Mouse (Mus musculus) left cerebral cortex, adult 2 months (tissue): Measurements from ENCODE around the gene Nup62. TPM values are rescaled to one million over a fixed set of nuclear protein-coding genes. Genes with fewer than 3 reads are reported as not detected.

Experiments used
- DNase-seq, 2 experiments: peaks; one replicate each; pipeline ENCODE4 v3.0.0; 2021 to 2022; ENCODE audit warnings: low spot score in 2 of 2, mixed read lengths in 1 of 2; ENCODE audit errors: extremely low spot score in 1 of 2
- H3K27ac ChIP-seq: fragments of 200-600 bp; 2 replicates; pipeline ENCODE4 v1.8.1; 2022
- H3K4me3 ChIP-seq: fragments of 200-600 bp; 2 replicates; pipeline ENCODE4 v1.8.1; 2022
- CTCF ChIP-seq: fragments of 200-600 bp; IDR thresholded peaks from 2 replicates; pipeline ENCODE4 v1.8.1; 2022; ENCODE audit warnings: antibody characterized with exemption, mild to moderate bottlenecking, moderate library complexity
- intact Hi-C: fragments of 180-260 bp; cut with DNase I; formaldehyde crosslinking; loops from one replicate; pipeline ENCODE4 v1.15.1; 2025
- total RNA-seq, 2 experiments: library from RNA; stranded (reverse); gene quantifications; 2 replicates each; pipeline ENCODE4 v1.2.3; 2021

Gene Nup62
- total RNA-seq, 2 experiments from 2014 or later = 31.9 to 32.2 TPM

DNA sequence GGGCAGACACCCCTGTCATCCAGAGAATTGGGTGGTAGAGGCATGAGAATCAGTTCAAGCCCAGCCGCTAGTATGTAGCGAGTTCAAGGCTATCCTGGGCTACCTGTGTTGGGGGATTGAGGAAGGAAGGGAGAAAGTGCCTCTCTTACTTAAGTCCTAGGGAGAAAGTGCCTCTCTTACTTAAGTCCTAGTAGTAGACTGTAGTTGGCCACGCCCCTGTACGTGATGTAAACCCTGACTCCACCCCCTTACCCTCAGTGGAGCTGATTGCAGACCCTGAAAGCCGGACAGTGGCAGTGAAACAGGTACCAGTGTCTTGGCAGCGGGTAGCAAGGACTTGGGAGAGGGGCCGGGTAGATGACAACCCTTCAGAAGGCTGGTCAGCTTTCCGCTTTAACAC lies 42.0 kb downstream of the Nup62 start:
- intact Hi-C loops = loop anchor here (10.0 kb wide), 1 partner anchor 267 kb away; the partner anchor contains the start of genes Rpl13a and Rps11
- DNase-seq = no peak
- peak overlapping the region; percentile 92 for H3K4me3 ChIP-seq
- no peak for TF ChIP-seq CTCF
- peak overlapping the region; percentile 88; the same call in 1 of the 2 replicates for H3K27ac ChIP-seq

DNA sequence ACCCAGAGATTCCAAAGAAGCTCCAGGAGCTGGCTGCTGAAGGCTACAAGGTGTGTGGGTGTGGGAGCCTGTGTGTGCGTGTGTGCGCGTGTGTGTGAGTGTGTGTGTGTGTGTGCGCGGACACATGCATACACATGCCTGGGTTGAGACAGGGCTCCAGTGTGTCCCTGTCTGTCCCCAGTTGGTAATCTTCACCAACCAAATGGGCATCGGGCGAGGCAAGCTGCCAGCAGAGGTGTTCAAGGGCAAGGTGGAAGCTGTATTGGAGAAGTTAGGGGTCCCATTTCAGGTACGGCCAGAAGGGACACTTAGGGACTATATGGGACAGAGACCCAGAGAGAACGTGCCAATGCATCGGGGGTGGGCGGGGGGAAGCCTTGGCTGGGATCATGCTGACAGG lies 44.0 kb downstream of the Nup62 start:
- intact Hi-C loops = loop anchor here (10.0 kb wide), 1 partner anchor 265 kb away; the partner anchor contains the start of genes Rpl13a and Rps11

DNA sequence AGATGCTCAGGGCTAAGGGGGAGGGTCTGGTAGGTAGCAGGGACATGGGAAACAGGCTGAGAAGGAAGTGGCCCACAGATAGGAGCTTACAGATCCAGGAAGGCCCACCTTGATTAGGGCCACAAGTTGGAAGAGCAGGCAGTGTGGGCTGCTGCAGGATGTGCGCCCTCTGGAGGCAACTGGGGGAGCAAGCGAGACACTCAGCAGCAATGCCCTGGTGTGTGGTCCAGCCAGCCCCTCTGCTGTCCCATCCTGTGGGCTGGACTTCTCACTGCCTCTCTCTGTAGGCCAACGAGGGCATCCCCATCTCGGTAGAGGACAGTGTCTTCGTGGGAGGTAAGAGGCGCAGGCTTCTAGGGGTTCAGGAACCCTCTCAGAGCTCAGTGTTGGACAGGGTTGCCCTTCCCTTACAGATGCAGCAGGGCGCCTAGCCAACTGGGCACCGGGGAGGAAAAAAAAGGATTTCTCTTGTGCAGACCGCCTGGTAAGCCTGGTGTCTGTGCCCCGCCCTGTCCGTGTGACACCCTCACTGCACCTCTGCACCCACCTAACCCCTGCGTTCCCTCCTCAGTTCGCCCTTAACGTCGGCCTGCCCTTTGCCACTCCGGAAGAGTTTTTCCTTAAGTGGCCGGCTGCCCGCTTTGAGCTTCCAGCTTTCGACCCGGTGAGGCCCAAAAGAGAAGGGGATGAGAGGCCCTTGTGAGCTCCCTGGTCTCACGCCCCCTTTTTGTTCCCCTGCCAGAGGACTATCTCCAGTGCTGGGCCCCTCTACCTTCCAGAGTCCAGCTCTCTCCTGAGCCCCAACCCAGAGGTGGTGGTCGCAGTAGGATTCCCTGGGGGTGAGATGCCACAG lies 44.9 kb downstream of the Nup62 start:
- no peak overlapping the region; the same call in 1 of the 2 replicates for H3K27ac ChIP-seq
- TF ChIP-seq CTCF = peak; percentile 89
- intact Hi-C loops = no loop called here
- peak; percentile 62 to 72 for DNase-seq
- no peak overlapping the region for H3K4me3 ChIP-seq

More for the DNA sequence above, 44.0 kb downstream of the Nup62 start:
- Histone ChIP-seq H3K4me3 (no peak overlapping the region), H3K27ac (no peak overlapping the region)
- no peak for DNase-seq
- TF ChIP-seq CTCF = no peak

DNA sequence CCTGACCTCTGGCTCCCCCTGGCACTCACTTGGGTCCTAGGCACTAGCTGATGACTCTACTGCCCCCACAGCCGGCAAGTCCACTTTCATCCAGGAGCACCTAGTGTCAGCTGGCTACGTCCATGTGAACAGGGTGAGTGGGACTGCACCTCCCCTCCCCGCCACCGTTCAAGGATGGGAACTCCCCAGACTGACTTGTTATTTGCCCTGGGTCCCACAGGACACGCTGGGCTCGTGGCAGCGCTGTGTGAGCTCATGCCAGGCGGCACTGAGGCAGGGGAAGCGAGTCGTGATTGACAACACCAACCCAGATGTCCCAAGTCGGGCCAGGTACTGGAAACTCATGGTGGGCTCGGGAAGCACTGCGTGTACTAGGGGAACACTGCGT lies 45.5 kb downstream of the Nup62 start:
- TF ChIP-seq CTCF = no peak
- no peak overlapping the region for H3K27ac ChIP-seq
- no peak overlapping the region for H3K4me3 ChIP-seq
- intact Hi-C loops = no loop called here
- DNase-seq = no peak

DNA sequence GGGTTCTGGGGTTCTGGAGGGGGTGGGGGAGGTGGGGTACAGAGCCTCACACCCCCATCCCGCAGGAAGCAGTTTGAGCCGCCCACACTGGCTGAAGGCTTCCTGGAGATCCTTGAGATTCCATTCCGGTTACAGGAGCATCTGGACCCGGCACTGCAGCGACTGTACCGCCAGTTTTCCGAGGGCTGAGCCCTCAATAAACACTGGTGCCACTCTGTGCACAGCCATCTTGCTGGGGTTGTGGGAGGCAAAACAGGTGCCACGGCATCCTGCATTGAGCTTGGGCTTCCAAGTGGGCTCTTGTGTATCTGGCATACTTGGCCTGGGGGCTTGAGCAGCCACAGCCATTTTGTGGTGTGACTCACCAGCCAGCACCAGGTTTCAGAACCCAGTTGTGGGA lies 46.5 kb downstream of the Nup62 start:
- Histone ChIP-seq H3K4me3 (no peak overlapping the region), H3K27ac (0 out of 2 replicates have a peak overlapping the region, but pooled peaks have one; percentile 32)
- DNase-seq = no peak
- intact Hi-C loops = no loop called here
- TF ChIP-seq CTCF = no peak

DNA sequence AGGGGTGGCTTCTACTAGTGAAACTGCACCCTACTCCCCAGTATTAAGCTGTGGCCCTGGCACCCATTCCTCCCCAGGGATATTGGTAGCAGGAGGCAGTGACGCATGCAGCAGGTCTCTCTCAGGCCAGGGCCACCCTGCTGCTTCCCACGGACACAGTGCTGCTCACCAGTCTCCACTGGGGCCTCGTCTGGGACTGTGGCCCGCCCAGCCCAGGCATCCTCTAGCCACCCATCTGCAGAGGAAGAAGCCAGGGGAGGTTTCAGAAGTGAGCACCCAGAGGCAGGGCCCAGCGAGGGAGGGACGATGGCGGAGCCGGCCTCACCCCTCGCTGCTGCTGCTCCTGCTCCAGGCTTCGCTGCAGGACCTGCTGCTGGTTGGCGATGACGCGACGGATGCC lies 47.3 kb downstream of the Nup62 start:
- TF ChIP-seq CTCF = no peak
- intact Hi-C loops = no loop called here
- no peak for DNase-seq
- Histone ChIP-seq H3K4me3 (no peak overlapping the region), H3K27ac (no peak overlapping the region)

DNA sequence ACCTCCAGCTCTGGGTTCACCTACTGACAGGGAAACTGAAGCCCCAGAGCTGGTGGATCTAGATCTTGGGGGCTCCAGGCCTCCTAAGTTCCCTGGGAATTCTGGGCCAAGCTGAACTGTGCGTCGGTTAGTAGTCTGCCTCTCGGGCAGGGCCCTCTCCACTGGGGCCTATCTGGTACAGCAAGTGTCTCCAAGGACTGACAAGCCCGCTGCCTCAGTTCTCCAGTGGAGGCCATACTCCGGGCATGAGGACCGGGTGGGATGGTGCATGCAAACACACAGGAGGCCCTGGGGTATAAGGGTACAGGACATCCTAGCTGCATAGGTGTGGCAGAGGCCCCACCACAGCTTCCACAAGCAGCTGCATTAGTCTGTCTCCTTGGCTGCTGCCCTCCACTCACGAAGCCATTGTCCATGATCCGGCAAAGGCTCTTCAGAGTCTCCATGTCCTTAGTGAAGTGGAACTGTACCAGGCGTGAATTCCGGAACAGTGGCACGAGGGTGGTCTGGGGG lies 48.1 kb downstream of the Nup62 start:
- Histone ChIP-seq H3K4me3 (no peak overlapping the region), H3K27ac (no peak overlapping the region)
- TF ChIP-seq CTCF = no peak
- DNase-seq = no peak
- intact Hi-C loops = no loop called here

DNA sequence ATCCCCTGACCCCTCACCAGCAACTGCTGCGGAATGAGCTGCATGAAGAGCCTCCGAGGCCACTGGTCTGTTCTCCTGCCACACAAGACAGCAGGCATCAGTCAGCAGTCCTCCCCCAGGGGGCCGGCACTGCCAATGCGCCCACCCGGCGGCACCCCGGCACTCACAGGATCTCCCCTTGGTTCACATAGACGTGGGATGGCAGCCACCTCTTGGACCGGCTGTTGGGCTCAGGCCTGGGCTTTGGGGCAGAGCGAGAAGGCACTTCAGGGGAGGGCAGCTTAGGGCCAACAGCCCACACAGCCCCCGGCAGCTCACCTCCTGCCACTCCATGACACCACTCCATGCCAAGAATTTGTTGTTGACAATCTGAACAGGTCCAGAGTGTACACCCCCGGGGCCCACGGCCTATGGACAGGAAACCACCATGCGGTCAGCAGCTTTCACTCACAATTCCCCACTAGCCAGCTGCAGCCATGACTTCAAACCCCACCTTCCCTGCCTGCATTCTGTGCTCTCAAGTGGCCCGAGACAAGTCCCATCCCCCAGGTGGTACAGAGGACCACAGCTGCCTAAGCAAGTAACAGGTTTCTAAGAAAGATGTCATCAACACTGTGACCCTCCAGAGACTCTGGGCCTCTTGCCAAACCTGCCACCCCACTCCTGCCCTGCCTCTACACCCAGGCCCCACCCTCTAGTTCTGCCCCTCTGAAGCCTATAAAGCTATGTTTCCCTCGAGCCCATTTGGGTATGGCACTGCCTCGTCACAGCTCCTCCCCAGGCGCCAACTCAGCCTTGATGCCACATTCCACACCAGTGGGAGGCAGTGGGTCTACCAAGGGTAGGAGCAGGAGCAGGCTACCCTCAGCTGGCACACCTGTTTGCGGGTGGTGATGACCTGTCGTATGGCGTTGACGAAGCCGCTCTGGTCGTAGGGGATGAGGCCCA lies 49.0 kb downstream of the Nup62 start:
- Histone ChIP-seq H3K27ac (peak overlapping the region; percentile 59; the same call in 1 of the 2 replicates), H3K4me3 (no peak overlapping the region)
- DNase-seq = no peak
- TF ChIP-seq CTCF = no peak
- intact Hi-C loops = no loop called here

DNA sequence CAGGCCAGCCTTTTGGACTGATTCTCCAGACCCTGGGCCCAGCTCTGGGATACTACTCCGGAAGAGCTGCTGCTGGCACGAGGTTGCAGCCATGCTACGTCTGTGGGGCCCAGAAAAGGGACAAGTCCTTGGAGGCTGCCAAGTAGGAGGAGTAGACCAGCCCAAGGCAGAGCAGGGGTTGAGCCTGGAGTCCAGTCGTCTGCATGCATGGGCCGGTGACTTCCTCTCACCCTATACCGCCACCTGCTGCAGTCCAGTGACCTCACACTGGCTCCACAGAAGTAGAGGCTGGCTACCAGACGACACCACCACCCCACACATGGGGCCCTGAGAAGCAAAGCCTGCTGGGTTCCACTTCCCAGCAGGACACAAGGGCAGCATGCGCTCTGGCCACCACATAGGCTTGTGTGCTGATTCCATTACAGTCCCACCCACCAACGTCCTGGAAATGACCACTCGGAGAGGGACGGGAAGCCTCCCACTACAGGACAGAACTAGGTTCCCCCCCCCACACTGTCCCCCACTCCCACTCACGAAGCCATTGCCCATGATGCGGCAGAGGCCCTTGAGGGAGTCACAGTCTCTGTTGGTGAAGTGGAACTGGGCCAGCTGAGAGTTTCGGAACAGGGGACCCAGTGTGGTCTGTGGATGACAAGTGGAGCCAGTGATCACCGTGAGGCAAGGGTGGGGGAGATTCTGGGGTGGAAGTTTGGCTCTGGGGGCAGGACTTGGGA lies 50.6 kb downstream of the Nup62 start:
- no peak; the same call in 1 of the 2 replicates for TF ChIP-seq CTCF
- peak overlapping the region; percentile 77 for H3K4me3 ChIP-seq
- H3K27ac ChIP-seq = peak overlapping the region; percentile 59; the same call in 1 of the 2 replicates
- intact Hi-C loops = no loop called here
- DNase-seq = no peak

DNA sequence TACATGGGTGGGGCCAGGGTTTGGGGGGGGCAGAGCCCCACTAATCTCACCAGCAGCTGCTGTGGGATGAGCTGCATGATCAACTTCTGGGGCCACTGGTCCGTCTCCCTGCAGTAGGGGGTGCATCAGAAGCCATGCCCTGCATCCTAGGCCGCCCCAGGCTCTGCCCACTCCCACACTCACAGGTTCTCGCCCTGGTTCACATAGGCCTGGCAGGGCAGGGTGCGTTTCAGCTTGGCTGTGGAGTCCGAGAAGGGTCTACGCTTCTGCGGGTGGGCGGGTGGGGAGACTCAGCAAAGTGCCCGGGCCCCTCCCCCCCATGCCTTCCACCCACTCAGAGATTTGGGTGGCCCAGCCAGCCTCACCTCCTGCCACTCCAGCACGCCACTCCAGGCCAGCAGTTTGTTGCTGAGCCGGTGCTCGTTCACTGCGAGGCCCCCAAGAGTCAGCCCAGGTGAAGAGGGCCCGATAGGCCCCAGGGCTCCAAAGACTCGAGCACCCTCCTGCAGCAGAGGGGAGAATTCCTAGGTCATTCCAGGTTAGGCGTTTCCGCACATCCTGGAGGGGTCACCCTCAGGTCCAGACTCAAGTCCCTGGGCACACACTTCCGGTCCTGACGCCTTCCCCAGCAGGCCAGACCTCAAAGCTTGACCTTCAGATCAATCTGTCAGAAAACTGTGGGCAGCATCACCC lies 51.3 kb downstream of the Nup62 start:
- no peak for DNase-seq
- intact Hi-C loops = no loop called here
- Histone ChIP-seq H3K27ac (peak overlapping the region; percentile 44; the same call in 1 of the 2 replicates), H3K4me3 (peak overlapping the region; percentile 77)
- no peak for TF ChIP-seq CTCF
